Mouse (Mus musculus): Measurements from ENCODE around the gene Sema3e.

The Sema3e gene

DNA sequence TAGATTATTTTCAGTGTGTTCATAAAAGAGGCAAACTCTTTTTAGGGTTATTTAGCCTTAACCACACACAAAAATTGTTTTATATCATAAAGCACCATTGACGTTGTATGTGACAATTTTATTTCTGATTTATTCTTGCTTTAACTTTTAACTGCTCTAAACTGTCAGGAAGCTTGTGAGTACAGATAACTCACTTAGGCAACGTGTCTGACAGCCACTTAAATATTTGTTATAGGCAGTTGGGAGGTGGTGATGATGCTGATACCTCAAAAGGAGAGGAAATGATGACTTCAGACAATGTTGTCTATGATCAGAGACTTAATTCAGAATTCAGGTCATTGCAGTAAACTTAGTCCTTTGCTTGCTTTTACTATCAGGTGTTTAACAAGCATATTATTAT lies 181.7 kb downstream of the Sema3e start:
- no peak for DNase-seq (ENCODE audit: low spot score in 2 of 2)

DNA sequence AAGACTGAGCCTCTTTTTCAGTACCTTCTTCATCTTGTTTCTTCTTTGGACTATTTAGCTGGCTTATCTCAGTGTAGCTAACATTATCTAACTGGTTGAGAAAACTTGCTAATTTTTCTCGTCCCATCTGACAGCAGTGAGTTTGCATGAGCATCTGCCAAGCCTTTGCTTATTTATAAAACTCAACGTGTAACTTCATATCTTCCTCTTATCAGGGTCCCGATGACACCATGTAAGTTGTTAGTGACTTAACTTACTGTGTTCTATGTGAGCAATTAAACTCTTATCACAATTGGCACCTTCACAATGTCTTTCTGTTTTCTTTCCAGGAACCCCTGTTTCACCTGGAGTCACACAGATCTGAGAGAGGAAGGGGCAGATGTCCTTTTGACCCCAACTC lies 184.9 kb downstream of the Sema3e start:
- no peak for DNase-seq (ENCODE audit: low spot score in 2 of 2)

DNA sequence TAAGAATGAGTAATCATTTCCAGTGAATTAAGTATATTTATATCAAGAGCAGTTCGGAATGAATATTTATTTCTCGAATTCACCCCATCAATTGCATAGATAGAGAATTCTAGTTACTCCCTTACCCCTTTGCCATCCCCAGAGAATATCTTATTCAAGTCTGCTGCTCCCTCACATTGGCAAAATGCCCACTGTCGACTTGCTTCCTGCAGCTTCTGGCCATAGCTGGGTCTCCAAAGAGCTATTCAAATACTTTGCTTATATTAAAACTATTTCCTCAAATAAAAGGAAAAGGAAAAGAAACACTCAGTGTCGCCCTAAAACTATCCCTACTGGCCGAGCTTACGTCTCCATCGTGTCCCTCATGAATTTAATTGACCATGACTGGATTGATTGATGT lies 191.1 kb downstream of the Sema3e start:
- no peak for DNase-seq (ENCODE audit: low spot score in 2 of 2)

DNA sequence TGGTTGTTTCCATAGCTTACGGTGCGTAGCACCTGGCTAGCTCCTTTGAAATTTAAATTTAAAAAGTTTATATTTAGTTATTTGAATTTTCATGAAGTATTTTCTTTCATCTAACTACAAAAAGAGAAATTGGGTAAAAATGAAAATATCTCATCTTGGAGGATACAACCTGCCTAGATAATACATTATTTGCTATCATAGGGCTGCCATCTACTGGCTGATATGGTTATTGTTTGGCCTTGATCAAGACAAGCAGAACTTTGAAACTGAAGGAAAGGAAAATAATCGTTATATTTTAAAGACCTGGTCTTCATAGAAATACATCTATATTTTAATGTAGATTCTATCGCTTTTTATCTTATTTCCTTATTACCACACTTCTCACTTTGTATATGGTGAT lies 193.6 kb downstream of the Sema3e start:
- no peak for DNase-seq (ENCODE audit: low spot score in 2 of 2)

DNA sequence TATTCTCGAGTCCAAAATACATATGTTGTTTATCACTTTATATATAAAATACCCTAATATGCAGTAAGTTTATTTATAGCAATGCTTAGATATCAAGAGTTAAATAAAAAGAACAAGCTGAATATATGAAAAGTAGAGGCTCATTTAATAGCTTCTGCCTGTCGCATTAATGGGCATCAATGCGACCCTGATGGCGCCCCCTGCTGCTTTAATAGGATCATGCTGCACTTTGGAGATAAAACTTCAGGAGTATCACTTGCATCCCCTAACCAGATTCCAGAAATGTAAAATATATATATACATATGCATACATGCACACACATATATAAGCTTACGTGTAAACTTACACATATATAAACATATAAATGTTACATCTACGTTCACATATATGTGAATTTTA lies 199.4 kb downstream of the Sema3e start:
- DNase-seq (ENCODE audit: low spot score in 2 of 2): no peak

DNA sequence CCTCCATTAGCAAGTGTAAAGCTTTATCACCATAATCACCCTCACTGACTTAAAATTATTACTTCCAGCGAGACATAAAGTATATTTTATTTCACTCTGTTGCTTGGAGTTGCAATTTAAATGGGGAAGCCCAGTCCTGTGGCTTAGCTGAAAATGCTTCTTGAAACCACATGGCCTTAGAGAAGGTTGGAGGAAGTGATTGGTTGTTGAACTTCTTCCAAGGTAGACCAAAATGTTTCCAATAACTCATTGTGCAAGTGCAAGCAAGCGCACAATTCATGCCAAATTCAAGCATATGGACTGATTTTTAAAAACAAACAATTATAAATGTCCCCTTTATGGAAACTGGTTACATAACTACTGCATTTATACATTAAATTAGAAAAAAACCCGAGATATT lies 206.0 kb downstream of the Sema3e start:
- DNase-seq (ENCODE audit: low spot score in 2 of 2): no peak

DNA sequence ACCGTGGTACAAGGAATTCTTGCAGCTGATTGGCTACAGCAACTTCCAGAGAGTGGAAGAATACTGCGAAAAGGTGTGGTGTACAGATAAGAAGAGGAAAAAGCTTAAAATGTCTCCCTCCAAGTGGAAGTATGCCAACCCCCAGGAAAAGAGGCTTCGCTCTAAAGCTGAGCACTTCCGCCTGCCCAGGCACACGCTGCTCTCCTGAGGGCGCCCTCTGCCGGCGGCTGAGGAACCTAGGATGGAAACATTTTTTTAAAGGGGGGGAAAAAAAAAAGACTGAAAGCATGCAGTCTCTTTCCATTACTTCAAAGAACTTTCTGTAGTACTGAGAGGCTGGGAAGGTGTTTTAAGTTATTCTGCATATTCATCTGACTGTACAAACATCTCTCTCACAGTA lies 227.5 kb downstream of the Sema3e start:
- DNase-seq (ENCODE audit: low spot score in 2 of 2): no peak

DNA sequence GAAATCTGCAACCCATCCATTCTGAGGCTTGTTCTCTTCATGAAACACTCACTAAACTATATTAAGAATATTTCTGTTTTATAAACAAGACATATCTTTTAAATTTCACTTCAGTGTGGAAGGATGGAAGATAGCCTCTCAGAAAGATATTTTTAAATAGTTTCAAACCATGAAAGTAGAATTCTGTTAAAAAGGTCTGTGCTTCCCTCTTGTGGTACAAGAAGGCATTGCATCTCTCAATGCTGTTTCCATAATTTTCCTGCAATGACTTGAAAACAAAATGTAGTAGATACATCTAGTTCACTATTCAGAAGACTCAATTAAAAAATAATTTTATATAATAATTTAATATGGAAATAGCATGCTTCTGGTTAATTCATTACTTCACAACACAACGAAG lies 228.3 kb downstream of the Sema3e start:
- DNase-seq (ENCODE audit: low spot score in 2 of 2): no peak

DNA sequence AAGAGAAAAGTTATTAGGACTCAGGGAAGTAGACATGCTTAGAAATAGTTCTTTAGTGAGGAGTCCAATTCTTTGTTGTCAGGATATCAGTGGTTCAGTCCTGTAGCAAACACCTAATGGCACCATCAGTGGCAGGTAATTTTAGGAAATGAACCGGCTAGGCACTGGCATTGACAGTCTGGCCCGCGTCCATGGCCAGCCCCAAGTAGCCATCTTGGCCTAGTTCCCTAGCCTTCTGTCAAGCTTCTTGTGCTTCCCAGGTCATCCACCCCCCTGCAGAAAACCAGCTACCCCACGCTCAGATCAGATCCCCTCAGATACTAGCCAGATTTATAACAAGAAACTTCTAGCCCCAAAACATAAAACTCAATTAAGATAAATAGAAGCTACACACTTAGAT lies 235.1 kb downstream of the Sema3e start:
- no peak for DNase-seq (ENCODE audit: low spot score in 2 of 2)

DNA sequence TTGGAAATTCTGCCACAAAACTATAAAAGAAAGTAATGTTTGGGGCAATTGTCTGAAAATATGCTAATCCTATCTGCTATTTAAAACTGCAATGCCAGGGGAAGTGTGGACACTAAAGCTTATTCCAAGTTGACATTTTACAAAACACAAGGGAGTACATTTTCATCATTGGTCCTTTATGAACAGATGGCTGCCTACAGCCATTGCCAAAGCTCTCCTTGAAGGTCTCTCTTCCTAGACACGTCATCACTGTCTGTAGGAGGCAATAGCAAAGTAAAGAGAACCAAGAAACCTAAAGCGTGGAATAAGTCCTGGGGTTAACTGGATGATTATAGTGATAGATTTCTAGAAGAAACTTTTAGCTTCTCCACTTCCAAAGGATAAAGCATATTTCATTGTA lies 242.3 kb downstream of the Sema3e start:
- DNase-seq (ENCODE audit: low spot score in 2 of 2): no peak

Measured in frontal cortex, postnatal 25 days (tissue).